Mouse (Mus musculus) layer of hippocampus, postnatal 14 days (tissue): ENCODE data around the gene Fam98a. TPM values are rescaled to one million over a fixed set of nuclear protein-coding genes. Genes with fewer than 3 reads are reported as not detected.

ENCODE experiments used
- DNase-seq, 2 experiments: peaks; one replicate each; pipeline ENCODE4 v3.0.0; 2021 to 2022; ENCODE audit warnings: low spot score in 2 of 2, mixed read lengths in 1 of 2
- total RNA-seq, 2 experiments: library from RNA; stranded (reverse); gene quantifications; 2 replicates each; pipeline ENCODE4 v1.2.3; 2021

Fam98a gene
- total RNA-seq, 2 experiments from 2014 or later, result 47.4 to 49.8 TPM

DNA sequence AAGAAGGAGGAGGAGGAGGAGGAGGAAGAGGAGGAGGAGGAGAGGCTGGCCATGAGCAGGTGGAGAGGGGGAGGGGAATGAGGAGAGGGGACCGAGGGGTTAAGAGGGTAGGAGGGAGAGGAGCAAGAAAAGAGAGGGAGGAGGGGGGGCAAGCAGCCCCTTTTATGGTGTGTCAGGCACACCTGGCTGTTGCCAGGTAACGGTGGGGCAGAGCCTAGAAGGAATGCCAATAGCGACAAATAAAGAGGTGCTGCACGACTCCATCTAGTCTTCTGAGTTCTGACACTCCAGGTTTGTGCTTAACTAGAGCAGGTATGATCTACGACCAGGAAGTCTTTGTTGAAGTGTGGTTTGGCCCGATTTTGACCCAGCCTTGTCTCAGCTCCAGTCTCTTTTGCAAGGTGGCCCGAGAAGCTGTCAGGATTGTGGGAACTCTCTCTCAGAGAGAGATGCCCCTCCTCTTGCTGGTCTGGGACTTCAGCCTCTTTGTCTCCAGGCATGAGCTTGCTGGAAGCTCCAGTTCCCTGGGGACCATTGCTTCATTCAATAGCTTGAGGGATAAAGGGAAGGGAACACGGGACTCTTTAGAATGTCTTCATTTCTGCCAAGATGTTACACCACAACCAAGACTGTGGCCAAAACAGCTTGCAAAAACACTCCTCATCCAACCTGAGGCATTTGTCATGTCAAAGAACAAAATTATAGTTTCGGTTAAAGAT is 29.2 kb downstream of the Fam98a start:
- DNase-seq, result no peak

GRCm38 (mm10) chr17:75521236-75521842 is 30.4 kb downstream of the Fam98a start:
- DNase-seq, result no peak

GRCm38 (mm10) chr17:75519239-75519900 is 32.4 kb downstream of the Fam98a start:
- peak in 1 of 2 experiments; percentile 16 for DNase-seq

GRCm38 (mm10) chr17:75518181-75518901 is 33.4 kb downstream of the Fam98a start:
- no peak for DNase-seq

DNA sequence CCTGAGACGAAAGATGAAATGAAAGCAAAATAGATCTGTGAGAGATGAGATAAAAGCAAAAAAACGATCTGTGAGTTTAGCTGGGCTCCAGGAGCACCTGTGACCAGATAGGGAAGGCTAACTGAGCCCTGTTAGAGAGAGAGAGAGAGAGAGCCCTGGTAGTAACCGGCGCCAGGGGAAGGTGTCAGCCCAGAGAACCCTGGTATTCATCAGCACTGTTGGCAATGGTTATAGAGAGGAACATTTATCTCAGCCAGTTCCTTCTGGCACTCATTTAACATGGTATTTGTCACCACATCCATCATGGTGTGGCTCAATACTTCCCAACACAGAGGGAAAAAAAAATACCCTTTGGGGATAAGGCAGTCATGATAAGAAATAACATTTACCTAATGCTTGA is 35.2 kb downstream of the Fam98a start:
- no peak for DNase-seq

DNA sequence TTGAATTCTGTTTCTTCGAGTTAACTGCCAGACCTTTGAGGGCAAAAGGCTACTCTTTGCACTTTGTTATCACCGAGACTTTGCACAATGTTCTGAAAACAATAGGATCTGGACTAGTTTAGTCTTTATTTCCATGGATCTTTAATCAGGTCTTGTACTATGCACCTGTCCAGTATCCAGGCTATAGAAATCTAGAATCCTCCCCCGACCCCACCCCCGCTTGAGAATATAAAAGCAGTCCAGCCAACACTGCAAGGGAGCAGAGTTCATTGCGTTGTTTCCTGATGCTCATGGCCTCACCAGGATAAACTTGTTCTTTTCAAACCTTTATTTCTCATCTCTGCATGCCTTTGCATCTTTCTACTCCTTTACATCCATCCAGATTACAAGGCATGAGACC is 42.5 kb downstream of the Fam98a start:
- no peak for DNase-seq

GRCm38 (mm10) chr17:75506708-75507641 is 44.8 kb downstream of the Fam98a start:
- DNase-seq, result no peak

- DNase-seq, result no peak
Measured at GRCm38 (mm10) chr17:75506097-75506675, 45.6 kb downstream of the Fam98a start.

- no peak for DNase-seq
Measured at GRCm38 (mm10) chr17:75505053-75505452, 46.7 kb downstream of the Fam98a start.

DNA sequence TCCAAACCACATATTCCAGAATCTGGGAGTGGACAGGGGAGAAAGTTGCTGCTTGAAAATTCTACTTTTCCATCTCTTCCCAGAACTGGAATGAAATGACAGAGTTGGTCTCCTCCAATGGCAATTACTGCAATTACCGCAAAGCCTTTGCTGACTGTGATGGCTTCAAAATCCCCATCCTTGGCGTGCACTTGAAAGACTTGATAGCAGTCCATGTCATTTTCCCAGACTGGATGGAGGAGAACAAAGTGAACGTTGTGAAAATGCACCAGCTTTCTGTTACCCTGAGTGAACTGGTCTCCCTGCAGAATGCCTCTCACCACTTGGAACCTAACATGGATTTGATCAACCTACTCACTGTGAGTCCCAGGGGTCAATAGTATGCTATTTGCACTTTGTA is 48.7 kb downstream of the Fam98a start:
- no peak for DNase-seq

DNA sequence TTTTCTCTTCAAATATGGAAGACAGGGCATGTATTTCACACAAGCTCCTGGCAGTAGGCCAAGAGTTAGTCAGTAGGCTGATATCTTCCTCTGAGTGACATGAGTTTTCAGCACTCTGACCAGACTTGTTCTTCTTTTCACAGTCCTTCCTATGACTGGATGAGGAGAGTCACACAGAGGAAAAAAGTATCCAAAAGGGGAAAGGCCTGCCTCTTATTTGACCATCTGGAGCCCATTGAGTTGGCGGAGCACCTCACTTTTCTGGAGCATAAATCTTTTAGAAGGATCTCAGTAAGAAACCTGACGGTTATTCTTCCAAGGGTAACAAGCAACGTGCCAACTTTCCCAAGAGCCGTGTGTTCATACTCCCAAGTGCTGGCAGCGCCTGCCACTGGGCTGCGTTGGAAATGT is 53.5 kb downstream of the Fam98a start:
- DNase-seq, result no peak

- no peak for DNase-seq
Measured at GRCm38 (mm10) chr17:75495213-75495612, 56.5 kb downstream of the Fam98a start.

Other genes starting within 250 kb of the Fam98a start
- 10 to 100 TPM; 11.4 to 11.7 TPM for gene Rasgrp3, start 116.0 kb downstream of the Fam98a start, total RNA-seq